Mouse (Mus musculus) hindlimb bud, embryonic 11.5 days (tissue): ENCODE measurements around the gene Ninl.

ENCODE experiments used
- DNase-seq: peaks from one replicate; pipeline ENCODE4 v3.0.0-alpha.2; 2012; ENCODE audit warnings: low read depth, low spot score; ENCODE audit errors: extremely low spot score

Ninl gene

GRCm38 (mm10) chr2:150999021-150999420 is 40.2 kb downstream of the Ninl start:
- DNase-seq = no peak

GRCm38 (mm10) chr2:150997618-150998017 is 41.6 kb downstream of the Ninl start:
- DNase-seq = no peak

- no peak for DNase-seq
Observed at GRCm38 (mm10) chr2:150995324-150995723, 43.9 kb downstream of the Ninl start.

- no peak for DNase-seq
Observed at GRCm38 (mm10) chr2:150991050-150991449, 48.1 kb downstream of the Ninl start.

- DNase-seq = no peak
Observed at GRCm38 (mm10) chr2:150990506-150990905, 48.7 kb downstream of the Ninl start.

- no peak for DNase-seq
Observed at GRCm38 (mm10) chr2:150985359-150985758, 53.8 kb downstream of the Ninl start.

GRCm38 (mm10) chr2:150982051-150982450 is 57.1 kb downstream of the Ninl start:
- DNase-seq = no peak

- no peak for DNase-seq
Observed at GRCm38 (mm10) chr2:150981524-150981923, 57.7 kb downstream of the Ninl start.

GRCm38 (mm10) chr2:150979861-150980620 is 59.1 kb downstream of the Ninl start:
- no peak for DNase-seq

GRCm38 (mm10) chr2:150978791-150979190 is 60.4 kb downstream of the Ninl start:
- DNase-seq = no peak

- no peak for DNase-seq
Observed at GRCm38 (mm10) chr2:150977676-150978075, 61.5 kb downstream of the Ninl start.

- no peak for DNase-seq
Observed at GRCm38 (mm10) chr2:150976871-150977270, 62.3 kb downstream of the Ninl start.

GRCm38 (mm10) chr2:150973401-150974115 is 65.6 kb downstream of the Ninl start:
- no peak for DNase-seq

GRCm38 (mm10) chr2:150972681-150973080 is 66.5 kb downstream of the Ninl start:
- DNase-seq = no peak

- no peak for DNase-seq
Observed at GRCm38 (mm10) chr2:150971856-150972255, 67.3 kb downstream of the Ninl start.

- no peak for DNase-seq
Observed at GRCm38 (mm10) chr2:150969231-150969630, 70.0 kb downstream of the Ninl start.

- DNase-seq = no peak
Observed at GRCm38 (mm10) chr2:150967491-150967890, 71.7 kb downstream of the Ninl start.

- no peak for DNase-seq
Observed at GRCm38 (mm10) chr2:150965951-150966350, 73.2 kb downstream of the Ninl start.

GRCm38 (mm10) chr2:150964641-150965040 is 74.5 kb downstream of the Ninl start:
- DNase-seq = no peak

- no peak for DNase-seq
Observed at GRCm38 (mm10) chr2:150963246-150963645, 75.9 kb downstream of the Ninl start.

GRCm38 (mm10) chr2:150959521-150959920 is 79.7 kb downstream of the Ninl start:
- no peak for DNase-seq

GRCm38 (mm10) chr2:150955859-150956258 is 83.3 kb downstream of the Ninl start:
- DNase-seq = no peak
